Mouse (Mus musculus) liver, embryonic 14.5 days (tissue): ENCODE measurements around the gene Hyal2. TPM values are rescaled to one million over a fixed set of nuclear protein-coding genes. Genes with fewer than 3 reads are reported as not detected.

Source experiments
- ATAC-seq: fragments of 200-750 bp; cut with Nextera tagmentation; 2 replicates; pipeline ENCODE4 v1.8.0; 2017; ENCODE audit warnings: moderate number of reproducible peaks, mild to moderate bottlenecking, moderate library complexity; ENCODE audit not compliant: insufficient read depth
- DNase-seq, 3 experiments: peaks; one replicate each; pipeline ENCODE4 v3.0.0-alpha.2; 2012 to 2013; ENCODE audit warnings: low read depth in 3 of 3, low spot score in 3 of 3
- H3K27ac ChIP-seq: fragments of 300-500 bp; sonication (generic); 2 replicates; pipeline ENCODE4 v1.5.1; 2014; ENCODE audit warnings: moderate library complexity, mild to moderate bottlenecking, control low read depth, inconsistent platforms
- H3K27me3 ChIP-seq: fragments of 300-500 bp; sonication (generic); 2 replicates; pipeline ENCODE4 v1.6.1; 2014; ENCODE audit warnings: mild to moderate bottlenecking, low read length, moderate library complexity; ENCODE audit not compliant: control insufficient read depth, insufficient read depth
- H3K36me3 ChIP-seq: fragments of 300-500 bp; sonication (generic); replicated peaks from 2 replicates; pipeline ENCODE4 v1.6.1; 2014; ENCODE audit warnings: low read depth; ENCODE audit not compliant: control insufficient read depth, insufficient read depth
- H3K4me1 ChIP-seq, 2 experiments: fragments of 200-500 bp in 1 of 2; fragments of 300-500 bp in 1 of 2; sonication (generic) in 1 of 2; replicated peaks; 2 replicates each; pipeline ENCODE4 v1.6.1; 2012 to 2014; ENCODE audit warnings: antibody characterized with exemption in 1 of 2, inconsistent platforms in 1 of 2, low read length in 1 of 2; ENCODE audit not compliant: control insufficient read depth in 2 of 2, insufficient read depth in 2 of 2
- H3K4me2 ChIP-seq: fragments of 300-500 bp; sonication (generic); 2 replicates; pipeline ENCODE4 v1.6.1; 2014; ENCODE audit warnings: low read depth, mild to moderate bottlenecking, control low read depth, moderate library complexity
- H3K4me3 ChIP-seq, 2 experiments: fragments of 200-500 bp in 1 of 2; fragments of 300-500 bp in 1 of 2; sonication (generic) in 1 of 2; 2 replicates each; pipeline ENCODE4 v1.5.1; 2012 to 2014; ENCODE audit warnings: low read depth in 2 of 2, low read length in 2 of 2, mild to moderate bottlenecking in 2 of 2, control low read depth in 1 of 2, inconsistent platforms in 1 of 2, moderate library complexity in 1 of 2; ENCODE audit not compliant: insufficient read depth in 1 of 2
- H3K9ac ChIP-seq: fragments of 300-500 bp; sonication (generic); replicated peaks from 2 replicates; pipeline ENCODE4 v1.6.1; 2014; ENCODE audit warnings: mild to moderate bottlenecking, control low read depth, moderate library complexity
- H3K9me3 ChIP-seq: fragments of 300-500 bp; sonication (generic); 2 replicates; pipeline ENCODE4 v1.6.1; 2016; ENCODE audit warnings: low read length, mixed read lengths; ENCODE audit not compliant: control insufficient read depth
- CTCF ChIP-seq: IDR thresholded peaks from 2 replicates; pipeline ENCODE4 v1.5.1; 2016; ENCODE audit warnings: antibody characterized with exemption, low read depth, control low read depth
- EP300 ChIP-seq: IDR thresholded peaks from 2 replicates; pipeline ENCODE4 v1.6.1; 2016; ENCODE audit warnings: antibody characterized with exemption, low read depth
- WGBS: fragments of 180-500 bp; shearing (Covaris S2); extraction: QIAGEN DNeasy Blood & Tissue Kit; methylation state at CpG from one replicate; pipeline ENCODE4 v1.1.7; 2014; ENCODE audit not compliant: insufficient replicate concordance; 5-methylcytosine and 5-hydroxymethylcytosine counted together
- polyA plus RNA-seq, 2 experiments: library from polyadenylated mRNA; depleted of rRNA in 1 of 2; stranded (reverse) in 1 of 2; unstranded in 1 of 2; fragments of >200 nt; fragmentation: Nextera tagmentation in 1 of 2; extraction: Ambion mirVana in 1 of 2; gene quantifications; 2 replicates each; pipeline versions ENCODE4 v1.2.1 to v1.2.3; 2012 to 2014

The Hyal2 gene
- polyA plus RNA-seq, 2 experiments, result 19.9 to 47.0 TPM

GRCm38 (mm10) chr9:107608741-107609432 lies 41.1 kb downstream of the Hyal2 start, which contains the start of gene Sema3b:
Sema3b (minus strand) TSS chr9:107609229.
- no peak within 1 kb of the TSS for H3K4me3 ChIP-seq
- no peak within 1 kb of the TSS for H3K27ac ChIP-seq
- peaks cover 5 to 20% of the 10 kb centered on the region in 2 experiments for H3K4me1 ChIP-seq
- 41% methylated on average over 12 of the region's 12 CpGs for WGBS
- H3K36me3 ChIP-seq, result no peaks in the 10 kb centered on the region
- no peaks in the 10 kb centered on the region for H3K9me3 ChIP-seq
- no peak for DNase-seq
- ATAC-seq, result no peak
- no peak for TF ChIP-seq EP300
- TF ChIP-seq CTCF, result no peak
- no peak within 1 kb of the TSS for H3K9ac ChIP-seq
- no peak within 1 kb of the TSS for H3K4me2 ChIP-seq
- no peaks in the 10 kb centered on the region for H3K27me3 ChIP-seq

GRCm38 (mm10) chr9:107609433-107609830 lies 41.7 kb downstream of the Hyal2 start:
- peaks cover 5 to 20% of the 10 kb centered on the region in 2 experiments for H3K4me1 ChIP-seq
- ATAC-seq, result no peak

GRCm38 (mm10) chr9:107611456-107612190 lies 43.9 kb downstream of the Hyal2 start:
- Histone ChIP-seq H3K9ac (no peak overlapping the region), H3K27me3 (no peaks in the 10 kb centered on the region), H3K27ac (no peak overlapping the region), H3K4me2 (peak overlapping the region; percentile 82), H3K4me3 (no peak overlapping the region), H3K4me1 (peaks cover 5 to 17% of the 10 kb centered on the region in 2 experiments), H3K9me3 (no peaks in the 10 kb centered on the region), H3K36me3 (peaks cover 20% of the 10 kb centered on the region)
- ATAC-seq (0 out of 2 replicates have a peak, but pooled peaks have one; percentile 1), DNase-seq (no peak)
- no peak for TF ChIP-seq CTCF
- TF ChIP-seq EP300, result no peak
- 36% methylated on average over 6 of the region's 6 CpGs for WGBS

More at GRCm38 (mm10) chr9:107609433-107609830, 41.7 kb downstream of the Hyal2 start:
- DNase-seq, result no peak
- whole genome bisulfite sequencing, result 72% methylated on average over 4 of the region's 4 CpGs
- Histone ChIP-seq H3K4me2 (no peak overlapping the region), H3K4me3 (no peak overlapping the region), H3K9me3 (no peaks in the 10 kb centered on the region), H3K27ac (no peak overlapping the region), H3K36me3 (no peaks in the 10 kb centered on the region), H3K9ac (no peak overlapping the region), H3K27me3 (no peaks in the 10 kb centered on the region)
- no peak for TF ChIP-seq EP300
- TF ChIP-seq CTCF, result no peak

- TF ChIP-seq EP300 (no peak), CTCF (peak; percentile 91)
- Histone ChIP-seq H3K27me3 (no peaks in the 10 kb centered on the region), H3K9me3 (no peaks in the 10 kb centered on the region), H3K27ac (peak overlapping the region; percentile 49), H3K4me3 (peak overlapping the region; percentile 30 to 57), H3K9ac (peak overlapping the region; percentile 73), H3K4me2 (peak overlapping the region; percentile 82), H3K36me3 (peaks cover 25% of the 10 kb centered on the region), H3K4me1 (peaks cover 5 to 17% of the 10 kb centered on the region in 2 experiments)
- DNase-seq (peak; percentile 88 to 90 (median 90)), ATAC-seq (peak; percentile 93)
- WGBS, result 4% methylated on average over 48 of the region's 48 CpGs
These were observed 44.6 kb downstream of the Hyal2 start for GRCm38 (mm10) chr9:107612191-107612944.
